Mouse (Mus musculus) Muller cell, postnatal 12 days (primary cell): ENCODE measurements around the gene Caln1.

Experiments
- DNase-seq: peaks from one replicate; pipeline ENCODE4 v3.0.0-alpha.2; 2015; ENCODE audit errors: inconsistent ontology term

Caln1 gene

GRCm38 (mm10) chr5:130394386-130394785 lies 25.1 kb downstream of the Caln1 start:
- no peak for DNase-seq

- DNase-seq: no peak
Observed at GRCm38 (mm10) chr5:130395142-130395541, 25.9 kb downstream of the Caln1 start.

- DNase-seq: no peak
Observed at GRCm38 (mm10) chr5:130400136-130400917, 31.1 kb downstream of the Caln1 start.

- DNase-seq: no peak
Observed at GRCm38 (mm10) chr5:130405201-130405600, 35.9 kb downstream of the Caln1 start.

GRCm38 (mm10) chr5:130409706-130410105 lies 40.5 kb downstream of the Caln1 start:
- no peak for DNase-seq

GRCm38 (mm10) chr5:130411516-130411915 lies 42.3 kb downstream of the Caln1 start:
- no peak for DNase-seq

GRCm38 (mm10) chr5:130447438-130447837 lies 78.2 kb downstream of the Caln1 start:
- DNase-seq: no peak

DNA sequence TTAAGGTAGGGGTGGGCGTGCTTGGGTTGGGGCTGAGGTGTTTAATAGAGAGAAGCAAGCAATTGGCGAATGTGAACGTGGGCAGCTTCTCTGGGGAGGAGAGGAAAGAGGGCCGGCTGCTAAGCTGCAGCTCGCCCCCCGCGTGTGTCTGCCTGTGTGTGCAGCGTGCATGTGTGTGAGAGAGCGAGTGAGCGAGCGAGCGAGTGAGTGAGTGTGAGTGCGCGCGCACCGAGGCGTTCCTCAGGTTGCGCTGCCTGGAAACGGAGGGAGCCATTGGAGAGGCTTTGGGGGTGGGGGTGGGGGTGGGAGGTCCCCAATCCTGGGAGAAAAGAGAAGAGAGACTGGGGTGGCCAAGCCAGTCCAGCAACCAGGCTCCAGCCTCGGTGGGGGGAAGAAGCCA lies 79.2 kb downstream of the Caln1 start:
- no peak for DNase-seq

GRCm38 (mm10) chr5:130448931-130449856 lies 79.9 kb downstream of the Caln1 start:
- peak; percentile 24 for DNase-seq

- no peak for DNase-seq
Observed at GRCm38 (mm10) chr5:130450031-130450541, 80.8 kb downstream of the Caln1 start.

DNA sequence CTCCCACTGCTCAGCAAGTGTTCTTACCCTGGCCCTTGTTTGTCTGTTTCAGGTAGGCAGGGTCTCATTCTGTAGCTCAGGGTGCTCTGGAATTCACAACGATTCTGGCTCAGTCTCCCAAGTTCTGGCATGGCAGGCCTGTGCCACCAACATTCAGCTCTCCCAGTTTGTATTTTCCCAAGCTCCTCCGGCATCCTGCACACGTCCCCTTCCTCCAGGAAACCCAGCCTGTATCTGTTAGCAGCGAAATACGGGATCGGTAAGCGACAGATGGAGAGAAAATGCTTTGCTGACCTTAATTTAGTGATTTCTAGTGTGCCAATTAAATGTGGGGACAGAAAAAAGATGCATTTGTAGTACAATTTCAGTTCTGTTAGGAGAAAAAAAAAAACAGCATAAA lies 88.8 kb downstream of the Caln1 start:
- no peak for DNase-seq

- no peak for DNase-seq
Observed at GRCm38 (mm10) chr5:130472209-130472608, 103.0 kb downstream of the Caln1 start.

DNA sequence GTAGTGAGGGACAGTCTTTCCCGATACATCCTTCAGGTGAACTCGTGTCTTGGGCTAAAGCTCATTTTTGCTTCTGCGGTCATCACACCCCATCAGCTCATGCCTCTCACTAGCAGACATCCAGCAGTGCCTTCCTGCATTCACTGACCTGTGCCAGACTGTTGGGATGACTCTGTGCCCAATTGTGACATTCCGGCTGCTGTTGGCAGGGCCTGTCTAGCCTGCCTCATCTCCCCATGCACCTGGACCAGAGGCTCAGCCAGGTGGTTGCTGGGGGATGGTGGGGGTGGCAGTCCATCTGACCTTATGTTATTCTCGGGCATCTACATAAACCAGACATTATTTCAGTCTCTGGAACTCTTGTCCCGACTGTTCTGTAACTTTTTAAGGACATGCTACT lies 105.6 kb downstream of the Caln1 start:
- DNase-seq: no peak

DNA sequence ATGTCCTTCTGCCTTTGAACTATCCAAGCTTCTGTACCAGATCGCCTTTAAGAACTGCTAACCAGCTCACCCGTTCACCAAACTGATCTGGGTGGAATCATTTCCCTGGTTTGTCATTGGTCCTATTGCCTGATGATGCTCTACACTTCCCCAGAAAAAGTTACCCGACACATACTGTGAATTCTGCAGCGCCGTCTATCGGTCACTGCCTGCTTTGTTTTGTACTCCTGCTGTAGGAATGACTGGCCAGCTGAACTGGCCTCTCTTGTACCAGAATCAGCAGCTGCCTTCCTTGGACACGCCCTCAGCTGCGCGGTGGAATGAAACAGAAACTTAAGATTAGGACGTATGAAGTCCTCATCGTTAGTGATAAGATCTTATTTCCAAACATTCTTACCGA lies 107.5 kb downstream of the Caln1 start:
- DNase-seq: no peak

DNA sequence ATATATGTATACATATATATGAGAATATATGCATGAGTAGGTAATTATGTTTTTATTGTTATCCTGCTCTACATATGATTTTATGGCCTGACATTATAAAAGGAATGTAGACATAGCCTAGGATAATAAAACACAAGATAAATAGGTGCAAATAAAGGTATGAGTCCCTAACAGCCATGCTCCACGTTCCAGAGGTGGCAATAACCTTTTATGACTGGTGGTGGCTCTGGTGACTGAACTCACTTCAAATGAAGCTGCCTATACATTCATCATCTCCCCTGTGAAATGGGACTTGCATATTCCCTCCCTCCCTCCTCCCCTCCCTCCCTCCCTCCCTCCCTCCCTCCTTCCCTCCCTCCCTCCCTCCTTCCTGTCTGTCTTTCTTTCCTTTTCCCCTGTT lies 111.0 kb downstream of the Caln1 start:
- DNase-seq: no peak

GRCm38 (mm10) chr5:130491471-130491870 lies 122.2 kb downstream of the Caln1 start:
- DNase-seq: no peak

- no peak for DNase-seq
Observed at GRCm38 (mm10) chr5:130492305-130492704, 123.0 kb downstream of the Caln1 start.

GRCm38 (mm10) chr5:130502541-130502940 lies 133.3 kb downstream of the Caln1 start:
- no peak for DNase-seq

GRCm38 (mm10) chr5:130504891-130505290 lies 135.6 kb downstream of the Caln1 start:
- DNase-seq: no peak

GRCm38 (mm10) chr5:130510516-130510915 lies 141.3 kb downstream of the Caln1 start:
- DNase-seq: no peak

DNA sequence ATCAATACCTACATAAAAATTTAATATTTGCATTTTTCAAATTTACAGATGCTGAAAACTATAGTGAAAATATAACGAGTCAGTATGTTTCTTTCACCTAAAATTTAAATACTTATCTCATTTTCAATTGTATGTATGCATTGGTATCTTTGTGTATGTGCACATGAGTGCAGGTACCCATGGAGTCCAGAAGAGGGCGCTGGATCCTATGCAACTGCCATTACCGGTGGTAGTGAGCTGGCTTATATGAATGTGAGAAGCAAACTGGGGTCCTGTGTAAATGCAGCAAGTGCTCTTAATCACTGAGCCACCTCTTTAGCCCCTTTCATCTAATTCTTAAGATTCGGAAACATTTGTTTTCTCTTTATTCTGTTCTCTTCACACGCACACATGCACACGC lies 146.1 kb downstream of the Caln1 start:
- DNase-seq: no peak

- no peak for DNase-seq
Observed at GRCm38 (mm10) chr5:130520527-130520926, 151.3 kb downstream of the Caln1 start.

DNA sequence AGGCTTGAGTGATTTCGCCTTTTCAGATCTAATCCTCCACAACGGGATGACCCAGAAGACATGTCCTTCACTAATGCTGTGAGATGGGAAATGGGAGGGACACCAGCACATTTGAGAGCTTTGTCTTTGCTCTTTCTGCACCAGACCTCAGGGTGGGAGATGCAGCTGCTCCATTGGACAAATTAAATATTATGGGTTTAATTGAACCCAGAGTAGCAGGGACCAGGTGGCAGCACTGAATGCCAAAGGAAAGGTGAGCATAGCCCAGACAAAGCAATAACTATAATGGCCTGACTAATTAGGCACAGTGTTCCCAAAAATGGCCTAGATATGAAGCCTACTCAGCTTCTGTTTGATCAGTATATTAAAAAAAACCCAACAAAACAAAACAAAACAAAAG lies 158.2 kb downstream of the Caln1 start:
- no peak for DNase-seq
